Mouse (Mus musculus) embryonic facial prominence, embryonic 15.5 days (tissue): Measurements from ENCODE around the gene A030005K14Rik. TPM values are rescaled to one million over a fixed set of nuclear protein-coding genes. Genes with fewer than 3 reads are reported as not detected.

Experiments used
- ATAC-seq: fragments of 200-750 bp; cut with Nextera tagmentation; 2 replicates; pipeline ENCODE4 v1.8.0; 2017; ENCODE audit warnings: low read depth, moderate TSS enrichment; ENCODE audit not compliant: insufficient number of reproducible peaks, low FRiP score, low TSS enrichment
- H3K27ac ChIP-seq: fragments of 300-500 bp; sonication (generic); replicated peaks from 2 replicates; pipeline ENCODE4 v1.5.1; 2015; ENCODE audit warnings: mild to moderate bottlenecking, inconsistent platforms
- H3K27me3 ChIP-seq: fragments of 300-500 bp; sonication (generic); 2 replicates; pipeline ENCODE4 v1.6.1; 2015; ENCODE audit warnings: inconsistent platforms
- H3K36me3 ChIP-seq: fragments of 300-500 bp; sonication (generic); 2 replicates; pipeline ENCODE4 v1.6.1; 2015; ENCODE audit warnings: mild to moderate bottlenecking, inconsistent platforms
- H3K4me1 ChIP-seq: fragments of 300-500 bp; sonication (generic); 2 replicates; pipeline ENCODE4 v1.6.1; 2015; ENCODE audit warnings: inconsistent platforms
- H3K4me2 ChIP-seq: fragments of 300-500 bp; sonication (generic); replicated peaks from 2 replicates; pipeline ENCODE4 v1.6.1; 2015; ENCODE audit warnings: mild to moderate bottlenecking, inconsistent platforms
- H3K4me3 ChIP-seq: fragments of 300-500 bp; sonication (generic); replicated peaks from 2 replicates; pipeline ENCODE4 v1.5.1; 2015; ENCODE audit warnings: mild to moderate bottlenecking, inconsistent platforms
- H3K9ac ChIP-seq: fragments of 300-500 bp; sonication (generic); 2 replicates; pipeline ENCODE4 v1.6.1; 2015; ENCODE audit warnings: inconsistent platforms
- H3K9me3 ChIP-seq: fragments of 300-500 bp; sonication (generic); replicated peaks from 2 replicates; pipeline ENCODE4 v1.6.1; 2016; ENCODE audit warnings: inconsistent platforms
- WGBS: fragments of 180-500 bp; shearing (Covaris S2); methylation state at CpG from one replicate; pipeline ENCODE4 v1.1.7; 2015; 5-methylcytosine and 5-hydroxymethylcytosine counted together
- polyA plus RNA-seq: library from polyadenylated mRNA; unstranded; fragments of >200 nt; fragmentation: Nextera tagmentation; extraction: Ambion mirVana; gene quantifications from 2 replicates; pipeline ENCODE4 v1.2.1, GENCODE M21; 2015

The A030005K14Rik gene
- polyA plus RNA-seq, 1 experiment from 2014 or later, result 2.3 TPM

DNA sequence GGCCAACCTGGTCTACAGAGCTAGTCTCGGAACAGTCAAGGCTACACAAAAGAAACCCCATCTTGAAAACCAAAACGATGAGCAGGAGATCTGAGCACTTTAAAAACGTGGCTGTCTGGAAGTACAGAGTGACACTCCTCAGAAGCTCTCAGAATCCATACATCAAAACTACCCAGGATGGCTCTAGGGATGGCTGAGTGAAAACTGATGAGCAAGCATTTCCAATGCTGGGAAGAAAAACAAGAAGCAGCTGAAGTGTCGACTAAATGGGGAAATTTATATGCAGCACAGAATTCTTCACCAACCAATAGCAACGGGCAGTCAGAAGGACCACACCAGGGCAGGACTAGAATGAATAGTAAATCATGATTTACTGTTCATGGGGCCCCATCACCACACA is 24.7 kb downstream of the A030005K14Rik start:
- Histone ChIP-seq H3K27me3 (no peaks in the 10 kb centered on the region), H3K4me3 (no peak overlapping the region), H3K4me1 (0 out of 2 replicates have a peak, but pooled peaks cover 4% of the 10 kb centered on the region), H3K9me3 (no peaks in the 10 kb centered on the region), H3K27ac (no peak overlapping the region), H3K9ac (no peak overlapping the region), H3K4me2 (no peak overlapping the region), H3K36me3 (no peaks in the 10 kb centered on the region)
- no peak for ATAC-seq
- 56% methylated on average over 5 of the region's 5 CpGs for whole genome bisulfite sequencing

DNA sequence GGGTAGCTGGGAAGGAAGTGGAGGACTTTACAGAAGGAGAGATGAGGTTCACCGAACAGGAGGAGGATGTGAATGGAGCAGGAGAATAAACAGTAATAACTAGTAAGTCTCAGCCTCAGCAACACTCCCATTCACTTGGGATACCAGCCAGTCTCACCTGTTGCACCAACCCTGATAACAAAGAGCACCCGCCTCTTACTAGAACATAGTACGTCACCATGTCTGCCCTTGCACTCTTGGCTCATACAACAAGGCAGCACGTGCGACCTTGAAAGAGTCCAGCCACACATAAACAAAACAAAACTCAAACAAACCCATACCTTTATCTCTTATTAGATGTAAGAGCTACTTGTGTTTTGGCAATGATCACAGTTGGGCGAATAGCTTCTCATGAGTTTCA is 26.7 kb downstream of the A030005K14Rik start:
- Histone ChIP-seq H3K27ac (no peak overlapping the region), H3K4me2 (no peak overlapping the region), H3K27me3 (no peaks in the 10 kb centered on the region), H3K36me3 (no peaks in the 10 kb centered on the region), H3K4me1 (0 out of 2 replicates have a peak, but pooled peaks cover under 1% of the 10 kb centered on the region), H3K4me3 (no peak overlapping the region), H3K9ac (no peak overlapping the region), H3K9me3 (no peaks in the 10 kb centered on the region)
- WGBS, result 88% methylated on average over 6 of the region's 6 CpGs
- no peak for ATAC-seq

DNA sequence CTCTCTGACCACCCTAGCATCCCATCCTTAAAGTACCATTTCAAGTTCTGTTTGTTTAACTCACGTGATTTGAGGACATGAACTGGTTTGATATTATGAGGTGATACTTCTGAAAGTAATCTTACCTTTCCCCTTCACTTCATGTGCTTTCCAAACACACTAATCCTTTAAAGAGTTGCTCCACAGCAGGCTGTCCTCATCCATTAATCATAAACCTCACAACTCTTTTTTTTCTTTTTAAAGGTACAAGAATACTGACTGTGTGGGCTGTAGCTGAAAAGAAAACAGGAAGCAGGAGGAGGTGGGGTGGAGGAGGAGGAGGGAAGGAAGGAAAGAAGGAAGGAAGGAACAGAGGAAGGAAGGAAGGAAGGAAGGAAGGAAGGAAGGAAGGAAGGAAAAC is 27.2 kb downstream of the A030005K14Rik start:
- no peaks in the 10 kb centered on the region for H3K9me3 ChIP-seq
- no peaks in the 10 kb centered on the region for H3K4me1 ChIP-seq

DNA sequence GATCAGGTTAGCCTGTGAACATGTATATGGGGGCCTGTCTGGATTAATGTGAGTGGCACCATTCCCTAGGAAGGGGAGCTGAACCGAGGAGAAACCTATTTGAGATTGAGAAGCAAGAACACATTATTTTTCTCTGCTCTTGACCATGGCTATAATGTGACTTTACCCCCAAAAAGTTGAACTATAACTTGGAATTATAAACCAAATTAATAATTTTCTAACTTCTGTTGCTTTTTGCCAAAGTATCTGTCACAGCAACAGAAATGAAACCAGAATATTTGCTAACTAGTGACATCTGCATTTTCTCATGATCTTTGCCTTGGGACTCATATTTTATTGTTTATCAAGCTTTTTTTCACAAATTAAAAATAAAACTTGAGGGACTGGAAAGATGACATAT is 42.6 kb downstream of the A030005K14Rik start:
- Histone ChIP-seq H3K27me3 (no peaks in the 10 kb centered on the region), H3K27ac (no peak overlapping the region), H3K9me3 (no peaks in the 10 kb centered on the region), H3K9ac (no peak overlapping the region), H3K36me3 (no peaks in the 10 kb centered on the region), H3K4me3 (no peak overlapping the region), H3K4me2 (no peak overlapping the region), H3K4me1 (no peaks in the 10 kb centered on the region)
- 77% methylated on average over 1 of the region's 1 CpGs for WGBS
- no peak for ATAC-seq

More for the DNA sequence above, 27.2 kb downstream of the A030005K14Rik start:
- Histone ChIP-seq H3K9ac (no peak overlapping the region), H3K36me3 (no peaks in the 10 kb centered on the region), H3K4me2 (no peak overlapping the region), H3K27me3 (no peaks in the 10 kb centered on the region), H3K4me3 (no peak overlapping the region), H3K27ac (no peak overlapping the region)
- ATAC-seq, result no peak
- 41% methylated on average over 1 of the region's 1 CpGs for WGBS

DNA sequence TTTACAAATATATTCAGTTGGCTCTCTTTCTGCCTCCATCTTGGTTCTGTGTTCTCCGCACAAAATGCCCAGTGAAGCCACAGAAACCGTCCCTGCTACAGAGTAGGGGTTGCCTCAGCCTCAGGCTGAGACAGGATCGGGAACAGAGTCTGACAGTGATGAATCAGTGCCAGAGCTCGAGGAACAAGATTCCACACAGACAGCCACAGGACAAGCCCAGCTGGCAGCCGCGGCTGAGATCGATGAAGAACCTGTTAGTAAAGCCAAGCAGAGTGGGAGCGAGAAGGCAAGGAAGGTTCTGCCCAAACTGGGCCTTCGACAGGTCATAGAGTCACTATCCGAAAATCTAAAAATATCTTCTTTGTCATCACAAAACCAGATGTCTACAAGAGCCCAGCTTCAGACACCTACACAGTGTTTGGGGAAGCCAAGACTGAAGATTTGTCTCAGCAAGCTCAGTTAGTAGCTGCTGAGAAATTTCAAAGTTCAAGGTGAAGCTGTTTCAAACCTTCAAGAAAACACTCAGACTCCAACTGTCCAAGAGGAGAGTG is 43.8 kb downstream of the A030005K14Rik start:
- H3K27me3 ChIP-seq, result no peaks in the 10 kb centered on the region
- no peak for ATAC-seq
- no peak overlapping the region for H3K27ac ChIP-seq
- 61% methylated on average over 10 of the region's 10 CpGs for WGBS
- H3K36me3 ChIP-seq, result no peaks in the 10 kb centered on the region
- H3K4me2 ChIP-seq, result no peak overlapping the region
- H3K4me3 ChIP-seq, result no peak overlapping the region
- H3K9ac ChIP-seq, result no peak overlapping the region
- no peaks in the 10 kb centered on the region for H3K4me1 ChIP-seq
- H3K9me3 ChIP-seq, result no peaks in the 10 kb centered on the region

DNA sequence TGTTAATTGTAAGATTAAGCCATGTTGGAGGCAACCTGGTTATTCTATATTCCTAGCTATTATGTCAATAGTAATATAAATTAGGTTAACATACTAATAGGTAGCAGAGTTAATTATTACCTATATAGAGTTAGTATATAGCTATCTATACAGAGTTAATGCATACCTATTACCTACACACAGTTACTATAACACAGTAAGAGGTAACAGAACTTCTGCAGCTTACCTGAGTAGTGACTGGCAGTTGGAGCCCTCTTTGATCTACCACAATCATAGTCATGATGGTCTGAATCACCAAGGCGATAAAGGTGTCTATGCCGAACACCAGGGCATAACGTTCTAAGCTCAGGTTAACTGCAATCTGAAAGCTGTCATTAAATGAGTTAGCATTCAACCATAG is 44.7 kb downstream of the A030005K14Rik start:
- WGBS, result 84% methylated on average over 3 of the region's 3 CpGs
- H3K4me2 ChIP-seq, result no peak overlapping the region
- no peaks in the 10 kb centered on the region for H3K4me1 ChIP-seq
- no peaks in the 10 kb centered on the region for H3K36me3 ChIP-seq
- no peak overlapping the region for H3K27ac ChIP-seq
- no peak overlapping the region for H3K4me3 ChIP-seq
- H3K27me3 ChIP-seq, result no peaks in the 10 kb centered on the region
- no peak overlapping the region for H3K9ac ChIP-seq
- no peaks in the 10 kb centered on the region for H3K9me3 ChIP-seq
- no peak for ATAC-seq

Other genes with a start within 250 kb of the A030005K14Rik start
- gene Agfg1, start 219.9 kb downstream of the A030005K14Rik start, polyA plus RNA-seq, result 26.1 and 27.7 TPM in 2 replicates
- gene A030005L19Rik, start 146.1 kb downstream of the A030005K14Rik start, polyA plus RNA-seq, result 2.4 and 2.5 TPM in 2 replicates
- gene A030014E15Rik, start 134.5 kb downstream of the A030005K14Rik start, polyA plus RNA-seq, result 1.5 and 2.2 TPM in 2 replicates
- 1.5 and 1.7 TPM in 2 replicates for gene Gm6217, start 128.0 kb downstream of the A030005K14Rik start, polyA plus RNA-seq
- gene A030003K21Rik, start 116.0 kb downstream of the A030005K14Rik start, polyA plus RNA-seq, result 2.0 and 2.5 TPM in 2 replicates
- 2.2 and 3.9 TPM in 2 replicates for gene Gm7544, start 103.4 kb downstream of the A030005K14Rik start, polyA plus RNA-seq
- gene Gm47955, start 99.1 kb downstream of the A030005K14Rik start, polyA plus RNA-seq, result 1.7 and 2.2 TPM in 2 replicates
- gene Gm47959, start 58.8 kb downstream of the A030005K14Rik start, polyA plus RNA-seq, result 1.7 and 2.1 TPM in 2 replicates
- gene Slc19a3, start 20.9 kb downstream of the A030005K14Rik start, polyA plus RNA-seq, result 0.33 and 0.36 TPM in 2 replicates
- gene Krtap28-10, start 16.9 kb downstream of the A030005K14Rik start, polyA plus RNA-seq, result 2.9 and 4.1 TPM in 2 replicates
- 2.1 and 3.5 TPM in 2 replicates for gene Gm47969, start 14.4 kb downstream of the A030005K14Rik start, polyA plus RNA-seq
- gene Krtap28-13, start 1.6 kb upstream of the A030005K14Rik start, polyA plus RNA-seq, result 2.9 and 4.5 TPM in 2 replicates
- gene Ccl20, start 57.4 kb upstream of the A030005K14Rik start, polyA plus RNA-seq, result 2.4 and 2.6 TPM in 2 replicates
- 0.49 and 1.5 TPM in 2 replicates for gene Daw1, start 100.4 kb upstream of the A030005K14Rik start, polyA plus RNA-seq